Mouse (Mus musculus): ENCODE results near the gene Il21r. TPM values are rescaled to one million over a fixed set of nuclear protein-coding genes. Genes with fewer than 3 reads are reported as not detected.

Gene Il21r
- total RNA-seq, 4 experiments from 2014 or later, result not detected

- no peak for DNase-seq (ENCODE audit: low spot score in 2 of 2)
These were observed 2.5 kb upstream of the Il21r start for GRCm38 (mm10) chr7:125600612-125601279.

GRCm38 (mm10) chr7:125601280-125601670, 2.0 kb upstream of the Il21r start:
- DNase-seq (ENCODE audit: low spot score in 2 of 2), result no peak

- DNase-seq (ENCODE audit: low spot score in 2 of 2), result no peak
These were observed 1.3 kb upstream of the Il21r start for GRCm38 (mm10) chr7:125601821-125602448.

- no peak for DNase-seq (ENCODE audit: low spot score in 2 of 2)
These were observed 1.4 kb downstream of the Il21r start for GRCm38 (mm10) chr7:125604362-125605319.

GRCm38 (mm10) chr7:125605725-125606139, 2.5 kb downstream of the Il21r start:
- DNase-seq (ENCODE audit: low spot score in 2 of 2), result no peak

GRCm38 (mm10) chr7:125606265-125607164, 3.3 kb downstream of the Il21r start:
- DNase-seq (ENCODE audit: low spot score in 2 of 2), result no peak

GRCm38 (mm10) chr7:125607384-125608182, 4.4 kb downstream of the Il21r start:
- no peak for DNase-seq (ENCODE audit: low spot score in 2 of 2)

- no peak for DNase-seq (ENCODE audit: low spot score in 2 of 2)
These were observed 5.0 kb downstream of the Il21r start for GRCm38 (mm10) chr7:125608183-125608688.

GRCm38 (mm10) chr7:125613579-125613978, 10.3 kb downstream of the Il21r start:
- DNase-seq (ENCODE audit: low spot score in 2 of 2), result no peak

GRCm38 (mm10) chr7:125615453-125615852, 12.2 kb downstream of the Il21r start:
- no peak for DNase-seq (ENCODE audit: low spot score in 2 of 2)

GRCm38 (mm10) chr7:125618016-125618415, 14.8 kb downstream of the Il21r start:
- DNase-seq (ENCODE audit: low spot score in 2 of 2), result no peak

- no peak for DNase-seq (ENCODE audit: low spot score in 2 of 2)
These were observed 16.8 kb downstream of the Il21r start for GRCm38 (mm10) chr7:125620077-125620476.

GRCm38 (mm10) chr7:125622741-125623685, 19.8 kb downstream of the Il21r start:
- DNase-seq (ENCODE audit: low spot score in 2 of 2), result no peak

- DNase-seq (ENCODE audit: low spot score in 2 of 2), result no peak
These were observed 22.0 kb downstream of the Il21r start for GRCm38 (mm10) chr7:125625219-125625618.

GRCm38 (mm10) chr7:125625829-125626228, 22.6 kb downstream of the Il21r start:
- DNase-seq (ENCODE audit: low spot score in 2 of 2), result no peak

GRCm38 (mm10) chr7:125630317-125630716, 27.1 kb downstream of the Il21r start:
- no peak for DNase-seq (ENCODE audit: low spot score in 2 of 2)

- no peak for DNase-seq (ENCODE audit: low spot score in 2 of 2)
These were observed 27.8 kb downstream of the Il21r start for GRCm38 (mm10) chr7:125630989-125631388.

- no peak for DNase-seq (ENCODE audit: low spot score in 2 of 2)
These were observed 34.3 kb downstream of the Il21r start for GRCm38 (mm10) chr7:125637220-125638140.
